In the genomic region with DNA sequence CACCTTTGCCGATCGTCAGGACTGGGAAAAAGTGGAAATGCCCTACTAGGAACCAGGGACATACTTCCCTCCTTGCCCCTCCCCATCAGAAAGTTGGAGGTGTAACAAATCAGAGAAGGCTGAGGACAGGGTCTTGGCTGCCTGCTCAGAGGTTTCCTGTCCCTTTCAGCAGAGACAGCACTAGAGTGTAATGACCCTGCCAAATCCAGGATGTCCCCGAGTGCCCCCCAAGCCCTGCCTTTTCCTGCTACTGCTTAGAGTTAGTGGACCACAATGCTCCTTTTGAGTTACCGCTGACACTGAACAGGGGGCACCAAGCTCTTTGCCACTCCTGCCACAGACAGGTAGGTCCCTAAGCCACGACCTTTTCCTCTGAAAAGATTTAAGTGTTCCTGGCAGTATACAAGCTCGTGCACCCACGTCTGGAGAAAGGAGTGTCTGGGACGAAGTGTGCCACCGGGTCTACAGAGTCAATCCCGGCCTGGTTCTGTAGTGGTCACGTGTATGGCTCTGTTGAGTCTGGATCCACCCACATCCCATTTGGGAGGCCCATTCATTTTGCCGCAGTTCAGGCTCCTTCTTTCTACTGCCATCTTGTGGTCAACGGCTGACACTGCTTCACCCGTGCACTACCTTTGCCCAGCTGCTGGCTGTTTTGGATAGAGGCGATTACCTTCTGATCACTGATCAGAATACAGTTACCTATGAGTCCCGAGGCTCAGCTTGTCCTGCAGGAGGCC, we compare ENCODE assay signal across 8 mouse cellular contexts. TPM values are rescaled to one million over a fixed set of nuclear protein-coding genes. Genes with fewer than 3 reads are reported as not detected.
DNase-seq lines count a peak whose midpoint lies in the region; ATAC-seq and TF ChIP-seq lines count a peak whose summit lies in the region.

No protein-coding gene starts in this region.

- DNase-seq in urinary bladder, postnatal 25 days (ENCODE audit: low spot score), result peak; percentile 45
- DNase-seq in urinary bladder, postnatal 10 days (ENCODE audit: low spot score), result no peak
- DNase-seq in cerebellum, postnatal 14 days, result peak; percentile 76 to 80
- peak; percentile 61 for DNase-seq in gastrocnemius, postnatal 14 days
- DNase-seq in intestine, embryonic 14.5 days (ENCODE audit: low spot score), result peak; percentile 80
- DNase-seq in limb, embryonic 10.5 days (ENCODE audit: low spot score), result peak; percentile 74
- DNase-seq in midbrain, embryonic 11.5 days (ENCODE audit: low spot score, missing footprints), result peak; percentile 97
- peak in 1 of 2 experiments; percentile 24 for DNase-seq in spleen, adult 2 months (ENCODE audit: low read depth in 1 of 2, low spot score in 2 of 2)

- peaks cover 15% of the 10 kb centered on the region for H3K4me1 ChIP-seq in intestine, embryonic 14.5 days (replicated peaks; ENCODE audit: control insufficient read depth, insufficient read depth, low read length)
- H3K4me1 ChIP-seq in limb, embryonic 10.5 days, result peaks cover 38% of the 10 kb centered on the region
- peaks cover 16% of the 10 kb centered on the region for H3K4me1 ChIP-seq in midbrain, embryonic 11.5 days (ENCODE audit: control insufficient read depth, insufficient read depth, low read length)
- peaks cover 20% of the 10 kb centered on the region for H3K4me1 ChIP-seq in spleen, adult 2 months (ENCODE audit: control insufficient read depth, insufficient read depth, insufficient read length)

- WGBS in intestine, embryonic 14.5 days, result 18% methylated on average over 16 of the region's 16 CpGs
- 20% methylated on average over 16 of the region's 16 CpGs for WGBS in limb, embryonic 10.5 days
- 19% methylated on average over 16 of the region's 16 CpGs for WGBS in midbrain, embryonic 11.5 days
- 30% methylated on average over 16 of the region's 16 CpGs for WGBS in spleen, adult 2 months

- no peaks in the 10 kb centered on the region for H3K9me3 ChIP-seq in intestine, embryonic 14.5 days (ENCODE audit: control insufficient read depth, low read length)
- H3K9me3 ChIP-seq in limb, embryonic 10.5 days (replicated peaks), result no peaks in the 10 kb centered on the region
- no peaks in the 10 kb centered on the region for H3K9me3 ChIP-seq in midbrain, embryonic 11.5 days (ENCODE audit: control insufficient read depth, low read length)

- ATAC-seq in intestine, embryonic 14.5 days (replicated peaks; ENCODE audit: low FRiP score, low TSS enrichment, low read depth), result no peak
- peak; percentile 17; the same call in 1 of the 2 replicates for ATAC-seq in midbrain, embryonic 11.5 days (ENCODE audit: low FRiP score)

- H3K4me2 ChIP-seq in intestine, embryonic 14.5 days (ENCODE audit: low read length), result 0 out of 2 replicates have a peak overlapping the region, but pooled peaks have one; percentile 7
- no peak overlapping the region for H3K4me2 ChIP-seq in midbrain, embryonic 11.5 days

- peak; percentile 83; the same call in 1 of the 2 replicates for TF ChIP-seq CTCF in spleen, adult 2 months (IDR thresholded peaks at IDR 0.05; ENCODE audit: extremely low read depth, insufficient read depth, insufficient read length, insufficient replicate concordance)

- H3K27me3 ChIP-seq in intestine, embryonic 14.5 days (replicated peaks; ENCODE audit: control insufficient read depth, insufficient read depth, low read length), result no peaks in the 10 kb centered on the region
- H3K27me3 ChIP-seq in limb, embryonic 10.5 days (ENCODE audit: low read depth, poor library complexity, severe bottlenecking), result no peaks in the 10 kb centered on the region
- no peaks in the 10 kb centered on the region for H3K27me3 ChIP-seq in midbrain, embryonic 11.5 days (ENCODE audit: control insufficient read depth, insufficient read depth, low read length)
- no peaks in the 10 kb centered on the region for H3K27me3 ChIP-seq in spleen, adult 2 months (ENCODE audit: control insufficient read depth, insufficient read depth, low read length)

- peaks cover 37% of the 10 kb centered on the region for H3K36me3 ChIP-seq in intestine, embryonic 14.5 days (ENCODE audit: control insufficient read depth, insufficient read depth, low read length)
- H3K36me3 ChIP-seq in limb, embryonic 10.5 days, result peaks cover 43% of the 10 kb centered on the region
- no peaks in the 10 kb centered on the region for H3K36me3 ChIP-seq in midbrain, embryonic 11.5 days (ENCODE audit: control insufficient read depth, insufficient read depth, low read length)
- H3K36me3 ChIP-seq in spleen, adult 2 months (ENCODE audit: control insufficient read depth, insufficient read depth, low read length), result peaks cover 21% of the 10 kb centered on the region

- no peak for TF ChIP-seq POLR2A in spleen, adult 2 months (IDR thresholded peaks at IDR 0.05; ENCODE audit: low read depth, low read length)

- no peak overlapping the region for H3K9ac ChIP-seq in intestine, embryonic 14.5 days (ENCODE audit: low read length)
- no peak overlapping the region for H3K9ac ChIP-seq in midbrain, embryonic 11.5 days (ENCODE audit: low read length)

- no peak overlapping the region for H3K27ac ChIP-seq in intestine, embryonic 14.5 days (ENCODE audit: low read depth)
- 0 out of 2 replicates have a peak overlapping the region, but pooled peaks have one; percentile 42 for H3K27ac ChIP-seq in limb, embryonic 10.5 days
- H3K27ac ChIP-seq in midbrain, embryonic 11.5 days (ENCODE audit: low read depth, low read length), result no peak overlapping the region
- no peak overlapping the region; the same call in 1 of the 2 replicates for H3K27ac ChIP-seq in spleen, adult 2 months (ENCODE audit: insufficient read depth, low read length)

- intact Hi-C loops in gastrocnemius, postnatal 14 days (cut with DNase I; ENCODE audit: low total_unique reads), result no loop called here

- H3K4me3 ChIP-seq in intestine, embryonic 14.5 days (ENCODE audit: low read depth, low read length), result no peak overlapping the region
- H3K4me3 ChIP-seq in limb, embryonic 10.5 days, result 0 out of 2 replicates have a peak overlapping the region, but pooled peaks have one; percentile 9
- no peak overlapping the region for H3K4me3 ChIP-seq in midbrain, embryonic 11.5 days (ENCODE audit: low read depth, low read length)
- H3K4me3 ChIP-seq in spleen, adult 2 months (ENCODE audit: extremely low read depth, insufficient read depth, insufficient read length), result no peak overlapping the region

RNA-seq across cellular contexts. Expression of a gene that starts 4.5 kb away (rescaled TPM):
- total RNA-seq in gastrocnemius, postnatal 14 days (2021), result 10 to 100 TPM; 21.5 to 24.1 TPM
- 54.0 and 59.6 TPM in 2 replicates for polyA plus RNA-seq in intestine, embryonic 14.5 days (2014; fragmentation: Nextera tagmentation; extraction: Ambion mirVana)
- polyA plus RNA-seq in limb, embryonic 10.5 days (2016; fragmentation: Nextera tagmentation; extraction: Ambion mirVana), result 48.7 and 60.3 TPM in 2 replicates
- polyA plus RNA-seq in midbrain, embryonic 11.5 days (2014; fragmentation: Nextera tagmentation; extraction: Ambion mirVana), result 36.9 and 39.6 TPM in 2 replicates
- polyA plus RNA-seq in spleen, adult 2 months (2012; rRNA removed), result 154 and 163 TPM in 2 replicates

RNA-seq across cellular contexts. Expression of a gene that starts 8.0 kb away (rescaled TPM):
- total RNA-seq in gastrocnemius, postnatal 14 days (2021), result 1 to 10 TPM; 5.5 to 9.4 TPM
- 139 and 152 TPM in 2 replicates for polyA plus RNA-seq in intestine, embryonic 14.5 days (2014; fragmentation: Nextera tagmentation; extraction: Ambion mirVana)
- 281 and 283 TPM in 2 replicates for polyA plus RNA-seq in limb, embryonic 10.5 days (2016; fragmentation: Nextera tagmentation; extraction: Ambion mirVana)
- 210 and 212 TPM in 2 replicates for polyA plus RNA-seq in midbrain, embryonic 11.5 days (2014; fragmentation: Nextera tagmentation; extraction: Ambion mirVana)
- polyA plus RNA-seq in spleen, adult 2 months (2012; rRNA removed), result 40.3 and 57.7 TPM in 2 replicates

RNA-seq across cellular contexts. Expression of a gene that starts 31.7 kb away (rescaled TPM):
- 10 to 100 TPM; 47.1 to 54.4 TPM for total RNA-seq in gastrocnemius, postnatal 14 days (2021)
- 68.0 and 71.4 TPM in 2 replicates for polyA plus RNA-seq in intestine, embryonic 14.5 days (2014; fragmentation: Nextera tagmentation; extraction: Ambion mirVana)
- polyA plus RNA-seq in limb, embryonic 10.5 days (2016; fragmentation: Nextera tagmentation; extraction: Ambion mirVana), result 31.1 and 50.4 TPM in 2 replicates
- polyA plus RNA-seq in midbrain, embryonic 11.5 days (2014; fragmentation: Nextera tagmentation; extraction: Ambion mirVana), result 118 and 119 TPM in 2 replicates
- 7.7 and 12.5 TPM in 2 replicates for polyA plus RNA-seq in spleen, adult 2 months (2012; rRNA removed)
